Mouse (Mus musculus) CD8-positive naive resting alpha-beta T cell, adult 2 months (primary cell): ENCODE measurements around the gene Cfap43.

Source experiments
- DNase-seq, 2 experiments: peaks; one replicate each; pipeline ENCODE4 v3.0.0; 2022; ENCODE audit warnings: low read depth in 2 of 2, low spot score in 2 of 2

Cfap43 gene

DNA sequence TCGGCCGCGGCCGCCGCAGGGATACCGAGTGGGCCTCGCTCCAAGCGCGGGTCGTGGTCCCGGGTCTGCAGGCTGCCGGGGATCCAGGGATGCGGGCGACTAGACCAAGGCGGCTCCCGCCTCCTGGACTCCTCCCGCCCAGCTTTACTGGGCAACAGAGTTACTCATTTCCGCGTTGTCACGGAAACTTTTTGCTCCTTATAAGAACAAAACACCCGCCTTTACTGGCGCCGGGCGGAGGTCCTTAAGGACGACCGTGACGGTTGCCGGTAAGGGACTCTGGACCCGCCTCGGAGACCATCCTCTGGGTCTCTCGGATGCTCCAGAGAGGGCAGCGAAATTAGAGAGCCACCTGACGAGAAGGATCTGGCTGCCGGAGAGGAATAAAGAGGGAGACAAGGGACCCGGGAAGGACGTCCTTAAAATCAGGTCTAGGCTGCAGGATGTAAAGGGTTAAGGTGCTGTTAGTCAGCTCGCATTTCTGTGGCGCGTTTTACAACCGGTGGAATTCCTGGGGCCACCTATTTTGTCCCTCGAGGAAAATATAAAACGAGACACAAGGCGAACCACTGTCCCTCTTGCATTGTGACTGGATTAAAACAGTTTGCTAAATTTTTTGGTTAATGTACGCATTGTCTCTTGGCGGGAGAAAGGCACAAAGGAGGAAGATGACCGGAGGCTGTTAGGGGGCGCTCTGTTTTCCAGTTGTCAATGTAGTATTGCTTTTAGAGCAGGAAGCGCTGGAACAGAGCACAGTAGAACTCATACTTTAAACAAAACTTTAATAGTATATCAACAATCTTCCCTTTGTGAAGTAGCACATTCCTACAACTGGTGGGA, at the start of gene Cfap43, which contains the start of gene Itprip:
Cfap43 (minus strand) TSS at position 162 of the 840 bp plus-strand sequence.
Itprip (minus strand) TSS at position 174 of the 840 bp plus-strand sequence.
- DNase-seq = peak; percentile 71 to 80

DNA sequence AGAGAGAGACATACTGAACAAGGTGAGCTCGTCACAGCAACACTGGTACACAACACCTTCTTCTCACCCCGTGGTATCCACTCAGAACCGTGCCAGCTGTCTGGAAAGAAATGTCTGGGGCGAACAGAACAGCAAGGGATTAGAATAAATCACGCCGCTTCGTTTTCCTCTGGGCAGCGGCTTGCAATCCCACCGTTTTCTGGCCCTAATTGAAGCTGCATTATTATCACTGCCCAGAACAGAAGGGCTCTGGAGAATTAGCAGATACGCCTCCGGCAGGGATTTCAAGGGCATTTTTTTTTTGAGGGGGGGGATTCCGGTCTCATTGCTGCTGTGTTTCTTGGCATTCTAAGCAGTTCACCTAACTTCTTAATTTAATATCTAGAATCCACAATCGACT, 39.1 kb upstream of the Cfap43 start:
- DNase-seq = no peak

DNA sequence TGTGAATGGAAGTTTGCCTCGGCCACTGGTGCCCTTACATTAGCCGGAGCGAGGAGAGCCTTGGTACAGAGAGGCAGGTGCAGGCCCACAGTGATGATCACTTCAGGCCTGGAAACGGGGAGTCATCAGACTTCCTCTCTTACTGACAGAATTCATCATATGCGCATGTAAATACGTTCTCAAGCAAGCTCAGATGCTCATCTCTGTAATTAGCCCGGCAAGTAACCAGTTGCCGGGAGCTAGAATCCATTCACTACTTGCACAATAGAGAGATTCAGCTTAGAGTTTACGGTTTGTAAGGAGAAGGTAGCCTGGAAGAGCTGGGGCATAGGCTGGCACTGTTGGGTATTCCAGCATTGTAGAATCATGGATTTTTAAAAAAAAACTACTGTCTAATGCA, 34.1 kb upstream of the Cfap43 start:
- no peak for DNase-seq

DNA sequence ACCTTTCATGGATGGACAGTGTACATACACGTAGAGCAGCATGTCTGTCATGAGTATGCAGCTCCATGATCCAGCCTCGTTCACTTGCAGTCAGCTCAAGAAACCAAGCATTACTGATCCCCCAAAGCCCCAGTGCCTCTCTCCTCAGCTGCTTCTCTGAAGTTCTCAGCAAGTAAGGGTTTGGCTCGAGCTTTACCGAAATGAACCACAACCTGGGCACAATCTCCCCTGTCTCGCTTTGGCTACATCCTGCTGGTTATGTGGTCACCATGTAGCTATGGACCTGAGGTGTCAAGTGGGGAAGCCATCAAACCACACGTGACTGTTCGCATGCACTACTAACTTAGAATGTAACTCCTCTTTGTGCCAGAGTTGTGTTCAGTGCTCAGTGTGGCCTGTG, 31.9 kb upstream of the Cfap43 start:
- no peak for DNase-seq

DNA sequence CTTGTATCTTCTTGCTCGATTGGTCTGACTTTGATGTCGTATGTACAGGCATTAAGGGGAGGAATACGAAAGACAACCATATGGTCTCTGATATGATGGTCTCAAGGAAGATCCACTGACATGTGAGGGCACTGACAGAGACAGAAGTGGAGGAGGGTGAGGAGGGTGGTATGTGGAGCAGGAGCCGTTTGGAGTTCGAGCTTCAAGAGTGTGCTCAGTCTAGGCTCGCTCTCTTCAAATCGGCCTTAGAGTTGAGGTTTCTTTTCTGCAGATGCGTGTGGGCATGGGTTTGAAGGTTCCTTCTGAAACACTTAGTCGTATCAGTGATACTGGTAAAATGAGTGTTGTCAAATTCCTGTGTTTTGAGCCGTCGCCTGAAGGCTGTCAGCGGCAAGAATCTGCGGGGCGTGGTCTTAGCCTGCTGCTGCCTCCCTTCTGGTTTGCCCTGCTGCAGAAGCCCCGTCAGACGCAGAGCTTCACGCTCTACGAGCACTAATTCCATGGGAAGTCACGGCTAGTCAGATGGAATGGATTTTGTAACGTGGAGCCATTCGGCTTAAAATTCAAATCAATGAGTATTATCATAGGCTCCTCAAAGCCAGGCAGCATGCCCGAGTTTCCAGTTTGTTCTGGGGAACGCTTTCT, 27.9 kb upstream of the Cfap43 start:
- no peak for DNase-seq

DNA sequence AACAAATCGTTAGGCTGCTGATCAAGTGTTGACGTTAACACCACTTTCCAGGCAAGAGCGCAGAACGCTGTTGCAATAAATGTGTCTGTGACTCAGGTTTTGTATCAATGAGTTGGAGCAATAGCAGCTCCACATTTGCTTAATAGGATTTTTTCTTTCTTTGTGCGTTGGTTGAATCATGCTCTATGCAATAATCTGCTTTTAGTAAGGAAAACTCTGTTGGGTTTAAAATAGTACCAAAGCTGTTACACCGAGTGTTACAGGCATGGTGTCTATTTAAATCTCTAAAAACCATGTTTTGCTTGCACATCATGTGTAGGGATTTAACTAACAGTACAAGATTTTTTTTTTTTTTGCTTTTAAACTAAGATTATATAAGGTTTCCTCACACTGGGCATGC, 20.3 kb upstream of the Cfap43 start:
- no peak for DNase-seq

DNA sequence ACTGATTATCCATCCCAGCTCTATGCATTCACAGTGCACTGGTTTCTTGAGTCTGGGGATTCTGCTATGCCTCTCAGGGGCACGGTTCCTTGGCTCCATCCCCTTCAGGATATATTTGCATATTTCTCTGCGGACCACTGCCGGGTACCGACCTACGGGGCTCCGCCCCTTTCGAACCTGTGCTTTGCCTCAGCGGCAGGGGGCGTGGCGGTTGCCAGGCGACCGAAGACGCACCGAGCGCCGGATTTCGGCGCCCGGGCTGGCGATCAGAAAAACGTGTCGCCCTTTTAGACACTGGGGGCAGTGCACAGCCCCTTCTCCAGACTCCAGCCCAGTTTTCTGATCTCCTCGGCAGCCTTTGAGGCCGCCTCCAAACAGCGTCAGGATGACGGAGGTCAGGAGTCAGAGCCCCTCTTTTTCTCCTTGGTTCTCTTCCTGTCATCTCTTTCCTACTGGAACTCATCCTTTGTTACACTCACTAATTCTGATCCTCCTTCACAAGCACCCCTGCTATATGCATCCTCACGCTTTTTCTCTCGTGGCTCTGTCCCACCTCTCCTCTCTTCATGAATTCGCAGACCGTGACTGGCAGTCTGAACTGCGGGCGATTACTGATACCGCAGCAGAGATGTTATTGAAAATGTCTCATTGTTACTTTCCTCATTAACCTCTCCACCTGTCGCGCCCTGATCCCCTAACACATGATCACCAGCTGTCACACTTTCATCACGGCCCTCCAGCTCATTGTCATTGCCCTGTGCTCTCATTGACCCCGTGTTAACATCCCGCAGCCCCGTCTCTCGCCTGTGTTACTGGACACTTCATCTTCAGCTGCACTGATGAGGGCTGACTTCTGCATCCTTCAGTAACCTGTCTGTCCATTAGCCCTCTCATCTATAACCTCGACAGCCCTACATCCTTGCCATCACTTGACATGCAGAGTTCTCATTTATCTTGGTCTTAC, 18.6 kb upstream of the Cfap43 start, which contains the start of gene Cfap58:
Cfap58 (plus strand) TSS at position 233 of the 964 bp plus-strand sequence.
- peak; percentile 42 to 60 for DNase-seq

DNA sequence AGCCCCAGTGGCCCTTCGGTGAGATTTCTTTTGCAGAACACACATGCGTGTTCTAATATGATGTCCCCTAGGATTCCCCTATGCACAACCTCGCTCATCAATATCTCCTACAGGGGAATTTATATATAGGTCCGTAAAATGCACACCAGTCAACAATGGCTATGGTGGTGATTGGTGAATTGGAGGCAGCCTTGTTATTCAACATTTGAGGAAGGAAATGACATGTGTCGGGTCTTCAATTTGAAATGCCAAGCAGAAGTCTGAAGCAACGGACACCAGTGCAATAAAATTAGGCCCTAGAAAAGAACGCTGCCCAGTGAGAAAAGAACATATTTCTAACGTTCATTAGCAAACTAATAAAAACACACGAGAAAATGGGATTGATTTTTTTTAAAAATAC, 17.9 kb upstream of the Cfap43 start:
- no peak for DNase-seq

DNA sequence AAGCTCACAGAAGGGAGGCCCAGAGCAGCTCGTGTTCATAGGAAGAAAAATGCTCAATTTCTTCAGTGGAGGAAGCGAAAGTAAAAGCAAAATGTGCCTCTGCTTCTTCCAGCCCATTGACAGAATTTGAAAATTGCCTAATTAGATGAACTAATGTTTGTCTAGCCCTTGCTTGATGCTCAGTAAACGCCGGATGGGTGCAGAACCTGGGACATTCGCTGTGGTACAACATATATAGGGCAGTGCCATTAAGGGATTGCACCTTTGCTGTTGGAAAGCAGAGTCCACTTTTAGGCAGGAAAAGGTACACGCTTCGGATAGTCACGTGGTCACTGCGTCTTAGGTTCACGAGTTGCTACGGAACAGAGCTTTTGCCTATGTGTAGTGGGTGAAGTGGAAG, 17.4 kb upstream of the Cfap43 start:
- no peak for DNase-seq

DNA sequence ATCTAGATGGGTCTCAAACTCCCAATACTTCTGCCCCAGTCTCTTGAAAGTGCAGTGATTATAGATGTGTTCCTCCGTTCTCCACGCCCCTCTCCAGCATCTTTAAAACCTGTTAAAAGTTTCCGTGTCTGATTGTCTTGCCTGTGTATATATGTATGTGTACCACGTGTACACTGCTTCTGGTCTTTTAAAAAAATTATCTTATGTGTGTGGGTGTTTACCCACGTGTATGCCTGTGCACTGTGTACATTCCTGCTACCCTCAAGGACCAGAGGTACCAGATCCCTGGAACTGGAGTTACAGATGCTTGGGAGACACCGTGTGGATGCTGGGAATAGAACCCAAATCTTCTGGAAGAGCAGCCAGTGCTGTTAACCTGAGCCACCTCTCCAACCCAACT, 16.4 kb upstream of the Cfap43 start:
- no peak for DNase-seq

DNA sequence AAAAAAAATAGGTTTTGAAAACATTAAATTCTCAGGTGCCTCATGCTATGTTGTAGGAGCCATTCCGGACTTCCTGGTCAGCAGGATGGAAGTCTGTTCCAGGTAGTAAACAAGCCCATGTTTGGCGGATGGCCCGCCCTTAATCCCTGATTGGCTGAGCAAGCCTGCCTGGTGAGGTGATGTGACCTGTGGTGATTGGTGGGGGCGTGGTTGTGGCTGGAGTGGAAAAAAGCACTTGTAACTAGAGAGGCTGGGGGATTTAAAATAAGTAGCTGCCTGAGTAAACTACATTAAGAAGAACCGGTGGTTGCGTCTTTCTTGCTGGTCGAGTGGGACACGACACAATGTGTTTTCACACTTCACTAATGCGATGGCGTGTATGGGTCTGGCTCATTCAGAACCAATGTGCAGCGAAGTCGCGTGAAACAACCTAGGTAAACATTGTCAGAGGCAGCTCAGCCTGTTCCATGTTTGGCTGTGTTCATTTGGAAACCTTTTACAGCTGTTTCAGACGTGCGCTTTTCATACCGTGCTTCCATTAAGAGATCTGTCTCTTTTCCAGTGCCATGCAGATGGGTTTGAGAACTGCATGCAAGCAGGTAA, 15.7 kb upstream of the Cfap43 start:
- no peak for DNase-seq

DNA sequence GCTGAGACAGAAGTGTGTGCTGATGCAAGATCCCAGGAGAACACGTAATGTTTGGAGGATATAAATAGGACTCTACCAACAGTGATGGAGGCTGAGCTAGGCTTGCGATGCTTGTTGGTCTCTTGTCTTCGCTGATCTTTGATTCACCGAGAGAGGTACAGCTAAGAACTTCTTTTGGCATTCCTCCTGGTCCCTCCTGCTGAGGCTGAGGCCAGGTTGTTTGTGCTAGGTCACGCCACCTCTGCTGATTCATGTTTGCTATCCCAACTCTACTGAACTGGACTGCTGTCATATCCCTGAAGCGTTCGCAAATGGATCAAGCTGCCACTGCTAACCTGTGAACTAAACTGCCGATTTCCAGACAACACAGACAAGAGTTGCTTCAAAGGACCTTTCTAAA, 15.1 kb upstream of the Cfap43 start:
- DNase-seq = no peak

DNA sequence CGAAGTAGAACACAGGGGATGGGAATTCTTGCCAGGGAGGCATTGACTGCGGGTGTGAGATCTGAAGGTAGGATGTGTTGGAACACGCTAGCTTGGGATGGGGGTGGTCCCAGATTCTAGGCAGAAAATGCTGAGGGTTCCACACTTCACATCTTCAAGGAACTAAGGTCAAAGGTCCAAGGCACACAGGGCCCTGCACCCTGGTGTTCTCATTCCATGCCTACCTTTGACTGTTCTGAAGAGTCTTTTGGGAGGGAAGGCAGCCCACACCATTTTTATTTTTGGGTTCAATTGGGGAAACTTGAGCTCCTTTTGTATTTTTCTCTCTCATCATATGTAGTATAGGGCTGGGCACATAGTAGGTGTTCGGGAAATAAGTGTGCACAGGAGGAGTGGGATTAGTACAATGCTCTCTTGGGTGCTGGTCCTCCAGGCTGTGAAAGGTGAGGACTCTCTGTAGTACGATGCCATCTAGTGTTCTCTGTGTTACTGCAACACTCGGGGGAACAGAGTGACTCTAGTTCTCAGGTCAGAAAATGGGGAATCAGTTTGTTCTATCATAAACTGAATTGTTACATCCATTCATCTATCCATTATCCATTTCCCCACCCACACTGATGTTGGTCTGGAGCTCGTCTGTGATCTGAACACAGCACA, 13.0 kb upstream of the Cfap43 start:
- DNase-seq = peak in 1 of 2 experiments; percentile 48

DNA sequence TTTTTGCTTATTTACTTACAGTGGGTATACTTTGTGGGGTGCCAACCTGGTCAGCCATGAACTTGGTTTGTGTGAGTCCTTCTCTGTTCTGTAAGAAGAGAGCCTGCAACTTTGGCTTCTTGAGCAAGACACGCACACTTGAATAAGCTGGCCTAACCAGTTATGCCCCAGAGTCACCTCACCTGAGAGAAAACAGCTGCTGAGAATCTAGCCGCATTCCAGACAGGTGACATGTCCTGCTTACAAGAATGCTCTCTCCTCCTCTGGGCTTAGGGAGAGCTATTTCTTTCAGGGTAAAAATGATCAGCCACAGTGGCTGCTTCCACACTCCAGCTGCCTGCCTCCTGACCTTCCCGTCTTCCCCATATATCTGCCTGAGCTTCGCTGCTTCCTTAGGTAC, 10.0 kb upstream of the Cfap43 start:
- DNase-seq = no peak

DNA sequence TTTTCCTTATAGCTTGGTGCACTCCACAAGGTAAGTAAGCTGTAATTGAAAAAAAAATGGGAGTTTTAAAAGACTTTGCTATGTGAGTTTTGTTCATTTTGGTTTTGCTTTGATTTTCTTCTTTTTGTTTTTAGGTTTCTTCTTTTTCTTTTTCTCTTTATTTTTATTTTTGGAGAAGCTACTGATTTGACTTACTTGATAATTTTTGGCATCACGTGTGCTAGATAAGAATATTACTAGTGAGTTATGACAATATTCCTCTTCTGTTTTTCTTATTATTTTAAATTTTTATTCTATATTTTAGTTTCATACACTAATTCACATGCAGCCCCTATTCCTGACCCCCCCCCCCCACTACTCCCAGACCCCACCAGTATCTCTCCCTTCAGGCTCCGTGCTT, 7.9 kb upstream of the Cfap43 start:
- no peak for DNase-seq

DNA sequence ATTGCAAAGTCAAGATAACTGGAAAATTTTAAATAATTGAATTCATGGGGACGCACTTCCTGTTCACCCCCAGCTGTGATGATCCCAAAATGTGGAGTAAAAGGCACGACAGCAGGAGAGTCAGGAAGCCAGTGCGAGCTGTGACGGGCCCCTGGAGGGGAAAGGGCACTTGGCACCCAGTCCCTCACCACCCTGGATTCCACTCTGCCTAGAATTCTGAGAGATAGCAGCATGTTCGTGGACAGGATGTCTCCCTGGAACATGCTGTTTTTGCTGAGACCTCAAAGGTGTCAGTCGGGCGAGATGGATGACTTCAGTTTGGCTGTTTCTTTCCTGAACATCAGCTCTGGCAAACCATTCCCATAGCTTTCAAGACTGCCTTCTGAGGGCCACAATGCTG, 6.7 kb upstream of the Cfap43 start:
- no peak for DNase-seq

DNA sequence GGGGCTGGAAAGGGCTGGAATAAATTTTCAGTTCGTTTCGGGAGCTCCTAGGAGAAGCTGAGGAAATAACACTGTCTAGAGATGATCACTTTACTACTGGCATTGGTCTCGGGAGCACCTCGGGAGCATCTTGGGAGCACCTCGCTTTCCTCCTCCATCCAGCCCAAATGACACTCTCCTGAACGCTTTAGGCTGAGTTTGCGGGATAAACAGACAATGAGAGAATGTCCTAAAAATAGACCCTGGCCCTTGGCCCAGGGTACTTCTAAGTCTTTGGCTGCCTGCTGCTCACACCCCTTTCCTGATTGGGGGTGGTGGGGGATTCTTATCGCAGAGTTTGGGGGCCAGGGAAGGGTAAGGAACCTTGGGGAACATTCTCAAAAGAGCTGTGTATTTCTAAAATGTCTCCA, 884 bp upstream of the Cfap43 start:
- DNase-seq = no peak

DNA sequence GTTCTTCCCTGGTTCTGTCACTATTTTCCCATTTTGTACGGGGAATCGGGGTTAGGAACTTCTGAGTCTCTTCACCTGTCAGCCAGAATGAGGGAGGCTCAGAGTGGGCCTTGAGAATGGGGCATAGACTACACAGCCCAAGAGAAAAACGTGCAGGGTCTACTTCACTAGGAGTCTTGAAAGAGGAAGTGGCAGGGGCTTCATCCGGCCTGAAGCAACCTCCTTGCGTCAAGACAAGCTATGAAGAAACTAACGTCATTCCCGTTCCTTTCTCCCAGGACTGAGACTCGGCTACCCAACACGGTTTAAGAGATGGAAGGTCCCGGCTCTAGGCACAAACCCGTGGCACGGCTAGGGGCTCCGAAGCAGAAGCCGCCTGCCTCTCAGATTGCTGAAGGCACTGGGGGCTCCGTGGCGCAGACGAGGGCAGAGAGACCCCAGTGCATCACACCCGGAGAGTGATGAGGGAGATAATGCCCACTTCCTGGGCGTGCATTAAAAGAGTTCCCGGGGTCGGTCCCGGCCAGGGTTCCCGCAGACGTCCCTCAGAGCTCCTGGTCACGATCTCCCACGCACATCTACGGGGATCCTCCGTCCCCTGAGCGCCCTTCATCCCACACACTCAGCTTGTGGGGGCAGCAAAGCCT, 509 bp downstream of the Cfap43 start:
- DNase-seq = peak; percentile 15 to 28

DNA sequence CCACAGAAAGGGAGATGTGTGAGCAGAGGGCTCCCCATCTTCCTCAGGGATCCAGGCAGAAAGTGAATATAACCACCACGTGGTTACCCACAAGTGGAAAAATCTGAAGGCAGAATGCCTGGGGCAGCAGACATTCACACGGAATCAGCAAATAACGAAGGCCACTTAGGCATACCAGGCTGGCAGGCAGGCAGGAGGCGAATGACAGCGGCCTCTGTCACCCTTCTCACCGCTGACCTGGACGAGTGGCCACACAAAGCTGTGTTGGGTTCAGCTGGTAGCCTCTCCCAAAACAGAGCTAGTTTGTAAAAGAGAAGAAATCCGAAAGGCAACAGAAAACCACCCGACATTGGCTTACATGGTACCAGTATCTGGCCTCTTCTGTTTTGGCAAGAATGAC, 1.1 kb downstream of the Cfap43 start:
- no peak for DNase-seq

DNA sequence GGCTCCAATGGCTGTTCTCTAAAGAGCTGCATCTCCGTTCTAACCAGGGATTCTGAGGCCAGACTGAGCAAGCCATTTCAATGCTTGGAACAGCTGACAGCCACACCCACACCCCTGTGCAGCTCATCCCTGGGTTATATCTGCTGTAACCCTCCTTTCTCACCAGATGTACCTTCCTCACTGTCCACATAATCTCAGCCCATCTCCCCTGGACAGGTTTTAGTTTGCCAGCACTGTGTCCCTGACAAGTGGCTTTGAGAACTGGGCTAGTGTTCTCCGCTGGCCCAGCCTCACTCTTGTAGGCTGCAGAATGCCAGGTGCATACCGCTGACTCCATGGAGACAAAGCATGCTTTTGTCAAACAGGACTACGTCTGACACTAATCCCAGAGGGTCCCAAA, 1.7 kb downstream of the Cfap43 start:
- DNase-seq = no peak
